Mouse (Mus musculus) central nervous system, embryonic 14 days (tissue): ENCODE results near the gene Rpap3. TPM values are rescaled to one million over a fixed set of nuclear protein-coding genes. Genes with fewer than 3 reads are reported as not detected.

Source experiments
- polyA plus RNA-seq: library from polyadenylated mRNA; depleted of rRNA; stranded (reverse); fragments of >200 nt; gene quantifications from 2 replicates; pipeline ENCODE4 v1.2.3, GENCODE M21; 2012; rRNA removed

The Rpap3 gene
- 29.1 and 30.8 TPM in 2 replicates for polyA plus RNA-seq

GRCm38 (mm10) chr15:97705211-97706050 is at the start of gene Rpap3:
Gene Rpap3 (minus strand): TSS chr15:97705825.

GRCm38 (mm10) chr15:97731111-97731510 is 25.5 kb upstream of the Rpap3 start, which contains the start of gene Endou:
Gene Endou (minus strand): TSS chr15:97731339.

Other genes starting within 250 kb of the Rpap3 start
- gene Endou, start 25.5 kb upstream of the Rpap3 start, polyA plus RNA-seq = 0.26 and 1.2 TPM in 2 replicates
- gene Rapgef3, start 62.1 kb upstream of the Rpap3 start, polyA plus RNA-seq = 14.1 and 17.6 TPM in 2 replicates
- gene Slc48a1, start 72.7 kb upstream of the Rpap3 start, polyA plus RNA-seq = 28.6 and 30.3 TPM in 2 replicates
- gene Hdac7, start 138.7 kb upstream of the Rpap3 start, polyA plus RNA-seq = 64.9 and 81.7 TPM in 2 replicates
- 0.27 and 0.89 TPM in 2 replicates for gene Vdr, start 204.8 kb upstream of the Rpap3 start, polyA plus RNA-seq